Mouse (Mus musculus): ENCODE measurements around the gene Atrnl1. TPM values are rescaled to one million over a fixed set of nuclear protein-coding genes. Genes with fewer than 3 reads are reported as not detected.
A peak's percentile ranks its signal among the peaks of the same experiment; 100 is the strongest.

Atrnl1 gene
- polyA plus RNA-seq, 1 experiment from 2014 or later = 6.9 TPM

GRCm38 (mm10) chr19:57580962-57581361, 29.9 kb upstream of the Atrnl1 start:
- no peaks in the 10 kb centered on the region for H3K36me3 ChIP-seq (ENCODE audit: control insufficient read depth, insufficient read depth, low read length)

GRCm38 (mm10) chr19:57585231-57585792, 25.5 kb upstream of the Atrnl1 start:
- DNase-seq (ENCODE audit: low spot score) = no peak
- no peak for ATAC-seq
- 68% methylated on average over 4 of the region's 4 CpGs for WGBS
- H3K27ac ChIP-seq (ENCODE audit: low read depth, low read length) = no peak overlapping the region
- no peak overlapping the region for H3K9ac ChIP-seq (ENCODE audit: low read length)
- H3K4me1 ChIP-seq (ENCODE audit: control insufficient read depth, insufficient read depth, low read length) = no peaks in the 10 kb centered on the region
- no peaks in the 10 kb centered on the region for H3K27me3 ChIP-seq (replicated peaks; ENCODE audit: control insufficient read depth, insufficient read depth, low read length)
- H3K4me2 ChIP-seq (ENCODE audit: low read length) = no peak overlapping the region
- H3K9me3 ChIP-seq (replicated peaks; ENCODE audit: control insufficient read depth, low read length) = no peaks in the 10 kb centered on the region
- H3K4me3 ChIP-seq (ENCODE audit: low read depth, low read length) = no peak overlapping the region
- H3K36me3 ChIP-seq (ENCODE audit: control insufficient read depth, insufficient read depth, low read length) = no peaks in the 10 kb centered on the region

More at GRCm38 (mm10) chr19:57580962-57581361, 29.9 kb upstream of the Atrnl1 start:
- ATAC-seq (no peak), DNase-seq (ENCODE audit: low spot score) (peak; percentile 61)
- no peak overlapping the region for H3K4me3 ChIP-seq (ENCODE audit: low read depth, low read length)
- no peak overlapping the region for H3K4me2 ChIP-seq (ENCODE audit: low read length)
- H3K27me3 ChIP-seq (replicated peaks; ENCODE audit: control insufficient read depth, insufficient read depth, low read length) = no peaks in the 10 kb centered on the region
- H3K27ac ChIP-seq (ENCODE audit: low read depth, low read length) = no peak overlapping the region
- WGBS = 78% methylated on average over 7 of the region's 7 CpGs
- peaks cover 9% of the 10 kb centered on the region; the same call in 1 of the 2 replicates for H3K4me1 ChIP-seq (ENCODE audit: control insufficient read depth, insufficient read depth, low read length)
- no peak overlapping the region for H3K9ac ChIP-seq (ENCODE audit: low read length)
- no peaks in the 10 kb centered on the region for H3K9me3 ChIP-seq (replicated peaks; ENCODE audit: control insufficient read depth, low read length)

DNA sequence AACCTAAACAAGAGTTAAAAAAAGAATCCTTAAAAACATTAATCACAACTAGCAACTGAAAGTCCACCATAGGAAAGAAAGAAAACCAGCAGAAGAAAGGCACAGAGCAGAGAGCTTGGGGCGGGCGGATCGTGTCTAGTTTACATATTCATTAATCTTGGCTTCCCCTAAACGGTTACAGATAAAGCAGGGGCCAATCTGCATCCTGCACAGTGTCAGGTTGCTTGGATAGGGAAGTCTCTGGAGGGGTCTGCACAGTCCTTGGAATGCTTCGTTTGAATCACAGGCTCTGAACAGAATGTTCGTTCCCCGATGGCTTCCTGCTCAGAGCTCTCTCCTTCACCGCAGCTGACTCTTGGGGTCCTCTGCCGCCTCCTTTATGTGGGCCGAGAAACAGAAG, 24.7 kb upstream of the Atrnl1 start:
- Histone ChIP-seq H3K4me3 (ENCODE audit: low read depth, low read length) (no peak overlapping the region), H3K9me3 (replicated peaks; ENCODE audit: control insufficient read depth, low read length) (no peaks in the 10 kb centered on the region), H3K27me3 (replicated peaks; ENCODE audit: control insufficient read depth, insufficient read depth, low read length) (no peaks in the 10 kb centered on the region), H3K27ac (ENCODE audit: low read depth, low read length) (no peak overlapping the region), H3K36me3 (ENCODE audit: control insufficient read depth, insufficient read depth, low read length) (no peaks in the 10 kb centered on the region), H3K4me1 (ENCODE audit: control insufficient read depth, insufficient read depth, low read length) (no peaks in the 10 kb centered on the region), H3K4me2 (ENCODE audit: low read length) (no peak overlapping the region), H3K9ac (ENCODE audit: low read length) (no peak overlapping the region)
- 47% methylated on average over 10 of the region's 10 CpGs for WGBS
- ATAC-seq (no peak), DNase-seq (ENCODE audit: low spot score) (no peak)

DNA sequence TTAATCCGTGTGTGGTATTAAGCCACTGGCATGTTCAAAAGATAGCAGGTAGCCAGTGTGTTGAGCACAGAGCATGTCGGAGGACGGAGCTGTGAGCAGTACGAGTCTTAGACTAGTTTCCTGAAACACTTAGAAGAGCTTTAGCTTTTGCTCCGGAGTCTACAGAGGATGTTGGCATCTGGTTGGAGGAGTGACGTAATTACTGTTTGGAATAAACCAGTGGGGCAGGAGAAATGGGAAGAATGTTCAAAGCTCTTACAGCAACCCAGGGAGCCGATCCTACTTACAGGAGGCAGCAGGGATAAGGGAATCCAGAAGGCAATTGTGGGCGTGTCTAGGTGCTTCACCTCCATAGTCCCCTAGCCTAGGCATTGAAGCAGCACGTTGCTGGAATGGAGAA, 21.3 kb upstream of the Atrnl1 start:
- H3K27ac ChIP-seq (ENCODE audit: low read depth, low read length) = no peak overlapping the region
- no peaks in the 10 kb centered on the region for H3K4me1 ChIP-seq (ENCODE audit: control insufficient read depth, insufficient read depth, low read length)
- no peaks in the 10 kb centered on the region for H3K9me3 ChIP-seq (replicated peaks; ENCODE audit: control insufficient read depth, low read length)
- WGBS = 74% methylated on average over 9 of the region's 9 CpGs
- H3K9ac ChIP-seq (ENCODE audit: low read length) = no peak overlapping the region
- DNase-seq (ENCODE audit: low spot score) (no peak), ATAC-seq (no peak)
- H3K27me3 ChIP-seq (replicated peaks; ENCODE audit: control insufficient read depth, insufficient read depth, low read length) = no peaks in the 10 kb centered on the region
- no peaks in the 10 kb centered on the region for H3K36me3 ChIP-seq (ENCODE audit: control insufficient read depth, insufficient read depth, low read length)
- no peak overlapping the region for H3K4me2 ChIP-seq (ENCODE audit: low read length)
- H3K4me3 ChIP-seq (ENCODE audit: low read depth, low read length) = no peak overlapping the region

DNA sequence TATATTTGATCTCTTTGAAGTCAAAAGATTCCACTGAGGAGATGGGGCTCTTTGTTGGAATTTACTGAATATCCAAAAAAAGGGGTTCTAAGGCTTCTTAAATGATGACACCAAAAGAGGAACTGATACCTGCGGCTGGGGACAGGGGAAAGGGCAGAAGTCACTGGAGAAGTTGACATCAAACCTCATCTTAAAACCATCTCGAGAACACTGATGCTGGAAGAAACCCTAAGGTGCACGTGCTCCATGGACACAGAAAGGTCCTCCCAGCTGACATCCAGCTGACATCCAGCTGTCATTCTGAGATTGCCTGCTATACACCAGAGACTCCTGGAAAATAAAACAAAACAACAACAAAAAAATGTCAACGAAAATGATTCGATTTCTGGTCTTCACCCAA, 19.9 kb upstream of the Atrnl1 start:
- Histone ChIP-seq H3K9ac (ENCODE audit: low read length) (no peak overlapping the region), H3K36me3 (ENCODE audit: control insufficient read depth, insufficient read depth, low read length) (no peaks in the 10 kb centered on the region), H3K27me3 (replicated peaks; ENCODE audit: control insufficient read depth, insufficient read depth, low read length) (no peaks in the 10 kb centered on the region), H3K4me1 (ENCODE audit: control insufficient read depth, insufficient read depth, low read length) (no peaks in the 10 kb centered on the region), H3K4me2 (ENCODE audit: low read length) (no peak overlapping the region), H3K4me3 (ENCODE audit: low read depth, low read length) (no peak overlapping the region), H3K9me3 (replicated peaks; ENCODE audit: control insufficient read depth, low read length) (no peaks in the 10 kb centered on the region), H3K27ac (ENCODE audit: low read depth, low read length) (no peak overlapping the region)
- 88% methylated on average over 5 of the region's 5 CpGs for WGBS
- DNase-seq (ENCODE audit: low spot score) = no peak
- ATAC-seq = no peak

GRCm38 (mm10) chr19:57591631-57592030, 19.2 kb upstream of the Atrnl1 start:
- no peaks in the 10 kb centered on the region for H3K36me3 ChIP-seq (ENCODE audit: control insufficient read depth, insufficient read depth, low read length)
- H3K4me3 ChIP-seq (ENCODE audit: low read depth, low read length) = no peak overlapping the region
- no peak overlapping the region for H3K9ac ChIP-seq (ENCODE audit: low read length)
- WGBS = 82% methylated on average over 10 of the region's 10 CpGs
- no peak for DNase-seq (ENCODE audit: low spot score)
- no peaks in the 10 kb centered on the region for H3K27me3 ChIP-seq (replicated peaks; ENCODE audit: control insufficient read depth, insufficient read depth, low read length)
- no peaks in the 10 kb centered on the region for H3K9me3 ChIP-seq (replicated peaks; ENCODE audit: control insufficient read depth, low read length)
- no peak overlapping the region for H3K27ac ChIP-seq (ENCODE audit: low read depth, low read length)
- no peaks in the 10 kb centered on the region for H3K4me1 ChIP-seq (ENCODE audit: control insufficient read depth, insufficient read depth, low read length)
- H3K4me2 ChIP-seq (ENCODE audit: low read length) = no peak overlapping the region
- no peak for ATAC-seq

- H3K36me3 ChIP-seq (ENCODE audit: control insufficient read depth, insufficient read depth, low read length) = no peaks in the 10 kb centered on the region
- H3K27me3 ChIP-seq (replicated peaks; ENCODE audit: control insufficient read depth, insufficient read depth, low read length) = no peaks in the 10 kb centered on the region
- H3K4me3 ChIP-seq (ENCODE audit: low read depth, low read length) = no peak overlapping the region
- DNase-seq (ENCODE audit: low spot score) (peak; percentile 58), ATAC-seq (no peak)
- 76% methylated on average over 2 of the region's 2 CpGs for WGBS
- no peaks in the 10 kb centered on the region for H3K9me3 ChIP-seq (replicated peaks; ENCODE audit: control insufficient read depth, low read length)
- H3K9ac ChIP-seq (ENCODE audit: low read length) = no peak overlapping the region
- no peak overlapping the region; the same call in 1 of the 2 replicates for H3K27ac ChIP-seq (ENCODE audit: low read depth, low read length)
- no peak overlapping the region for H3K4me2 ChIP-seq (ENCODE audit: low read length)
- H3K4me1 ChIP-seq (ENCODE audit: control insufficient read depth, insufficient read depth, low read length) = no peaks in the 10 kb centered on the region
Measured at GRCm38 (mm10) chr19:57592355-57592754, 18.5 kb upstream of the Atrnl1 start.

- Histone ChIP-seq H3K4me1 (ENCODE audit: control insufficient read depth, insufficient read depth, low read length) (peaks cover 14% of the 10 kb centered on the region), H3K4me2 (ENCODE audit: low read length) (no peak overlapping the region), H3K9ac (ENCODE audit: low read length) (no peak overlapping the region), H3K36me3 (ENCODE audit: control insufficient read depth, insufficient read depth, low read length) (no peaks in the 10 kb centered on the region), H3K27me3 (replicated peaks; ENCODE audit: control insufficient read depth, insufficient read depth, low read length) (no peaks in the 10 kb centered on the region), H3K9me3 (replicated peaks; ENCODE audit: control insufficient read depth, low read length) (no peaks in the 10 kb centered on the region), H3K27ac (ENCODE audit: low read depth, low read length) (no peak overlapping the region), H3K4me3 (ENCODE audit: low read depth, low read length) (no peak overlapping the region)
- DNase-seq (ENCODE audit: low spot score) (no peak), ATAC-seq (no peak)
- WGBS = 51% methylated on average over 8 of the region's 8 CpGs
Measured at GRCm38 (mm10) chr19:57599126-57599525, 11.7 kb upstream of the Atrnl1 start.

GRCm38 (mm10) chr19:57600233-57600929, 10.5 kb upstream of the Atrnl1 start:
- Histone ChIP-seq H3K9ac (ENCODE audit: low read length) (no peak overlapping the region), H3K9me3 (replicated peaks; ENCODE audit: control insufficient read depth, low read length) (no peaks in the 10 kb centered on the region), H3K4me3 (ENCODE audit: low read depth, low read length) (no peak overlapping the region), H3K27me3 (replicated peaks; ENCODE audit: control insufficient read depth, insufficient read depth, low read length) (no peaks in the 10 kb centered on the region), H3K4me1 (ENCODE audit: control insufficient read depth, insufficient read depth, low read length) (peaks cover 14% of the 10 kb centered on the region), H3K36me3 (ENCODE audit: control insufficient read depth, insufficient read depth, low read length) (no peaks in the 10 kb centered on the region), H3K4me2 (ENCODE audit: low read length) (no peak overlapping the region), H3K27ac (ENCODE audit: low read depth, low read length) (no peak overlapping the region)
- no peak for DNase-seq (ENCODE audit: low spot score)
- 57% methylated on average over 16 of the region's 16 CpGs for WGBS
- ATAC-seq = no peak

Measured in forebrain, embryonic 14.5 days (tissue).